Mouse (Mus musculus) ES-E14 (cell line): ENCODE data around the gene 0610009B22Rik. TPM values are rescaled to one million over a fixed set of nuclear protein-coding genes. Genes with fewer than 3 reads are reported as not detected.
"Not testable (repeated sequence)": the region's sequence is repeated elsewhere in the genome, so short reads cannot be mapped to it uniquely, and the experiment has no call there.

Source experiments
- DNase-seq: peaks from one replicate; pipeline ENCODE4 v3.0.0-alpha.2; 2013; ENCODE audit warnings: low read depth, low spot score
- H3K27ac ChIP-seq: 2 replicates; pipeline ENCODE4 v1.5.1; 2012; ENCODE audit warnings: low read depth, mild to moderate bottlenecking, low read length, moderate library complexity, mixed read lengths; ENCODE audit not compliant: poor library complexity, insufficient read depth, severe bottlenecking
- H3K36me3 ChIP-seq: 2 replicates; pipeline ENCODE4 v1.6.1; 2012; ENCODE audit warnings: mild to moderate bottlenecking, low read length, moderate library complexity, mixed read lengths; ENCODE audit not compliant: control insufficient read depth, poor library complexity, insufficient read depth, severe bottlenecking
- H3K4me1 ChIP-seq, 2 experiments: fragments of 150-350 bp in 1 of 2; sonication (generic) in 1 of 2; 2 replicates each; pipeline ENCODE4 v1.6.1; 2012; ENCODE audit warnings: low read length in 2 of 2, mild to moderate bottlenecking in 1 of 2, mixed read lengths in 1 of 2; ENCODE audit not compliant: control insufficient read depth in 2 of 2, insufficient read depth in 2 of 2, poor library complexity in 1 of 2
- H3K4me3 ChIP-seq, 2 experiments: fragments of 150-350 bp in 1 of 2; sonication (generic) in 1 of 2; 2 replicates each; pipeline ENCODE4 v1.5.1; 2012; ENCODE audit warnings: low read length in 2 of 2, low read depth in 1 of 2, mild to moderate bottlenecking in 1 of 2, mixed read lengths in 1 of 2; ENCODE audit not compliant: insufficient read depth in 1 of 2, poor library complexity in 1 of 2, severe bottlenecking in 1 of 2
- H3K9ac ChIP-seq: 2 replicates; pipeline ENCODE4 v1.6.1; 2012; ENCODE audit warnings: low read depth, mild to moderate bottlenecking, low read length, mixed read lengths; ENCODE audit not compliant: poor library complexity, insufficient read depth, severe bottlenecking
- H3K9me3 ChIP-seq: fragments of 150-350 bp; sonication (generic); 2 replicates; pipeline ENCODE4 v1.6.1; 2012; ENCODE audit warnings: low read depth, mild to moderate bottlenecking, low read length; ENCODE audit not compliant: control insufficient read depth, insufficient read depth
- CHD2 ChIP-seq: IDR thresholded peaks from 2 replicates; pipeline ENCODE4 v1.6.1; 2014; ENCODE audit warnings: mild to moderate bottlenecking, low read depth, low read length, inconsistent platforms
- HCFC1 ChIP-seq: IDR thresholded peaks from 2 replicates; pipeline ENCODE4 v1.6.1; 2012; ENCODE audit warnings: low read length, inconsistent platforms, borderline replicate concordance; ENCODE audit not compliant: insufficient read depth
- MAFK ChIP-seq: IDR thresholded peaks from 2 replicates; pipeline ENCODE4 v1.6.1; 2014; ENCODE audit warnings: mild to moderate bottlenecking, low read depth, low read length, inconsistent platforms; ENCODE audit not compliant: insufficient read depth
- ZC3H11A ChIP-seq: IDR thresholded peaks from 2 replicates; pipeline ENCODE4 v1.6.1; 2012; ENCODE audit warnings: low read depth, mild to moderate bottlenecking, inconsistent platforms, low read length, borderline replicate concordance
- ZNF384 ChIP-seq: IDR thresholded peaks from 2 replicates; pipeline ENCODE4 v1.6.1; 2012; ENCODE audit warnings: low read depth, low read length, inconsistent platforms
- in situ Hi-C, 2 experiments: fragments of 600-800 bp; cut with MboI; formaldehyde crosslinking; loops; one replicate each; pipeline ENCODE4 v1.15.1; 2025; ENCODE audit warnings: low sequenced_read_pairs in 2 of 2, inconsistent platforms in 1 of 2; ENCODE audit not compliant: unreplicated experiment in 2 of 2
- total RNA-seq: library from RNA; depleted of rRNA; stranded (reverse); fragments of 300-350 nt; gene quantifications from 2 replicates; pipeline ENCODE4 v1.2.3, GENCODE M21; 2012

Gene 0610009B22Rik
- total RNA-seq, 1 experiment: 38.8 TPM

GRCm38 (mm10) chr11:51690597-51690996 lies 1.9 kb upstream of the 0610009B22Rik start:
- H3K4me3 ChIP-seq, H3K36me3 ChIP-seq, H3K4me1 ChIP-seq, H3K9me3 ChIP-seq, in situ Hi-C loops, H3K9ac ChIP-seq, DNase-seq, H3K27ac ChIP-seq: not testable (repeated sequence)
- TF ChIP-seq ZNF384: peak; percentile 76

DNA sequence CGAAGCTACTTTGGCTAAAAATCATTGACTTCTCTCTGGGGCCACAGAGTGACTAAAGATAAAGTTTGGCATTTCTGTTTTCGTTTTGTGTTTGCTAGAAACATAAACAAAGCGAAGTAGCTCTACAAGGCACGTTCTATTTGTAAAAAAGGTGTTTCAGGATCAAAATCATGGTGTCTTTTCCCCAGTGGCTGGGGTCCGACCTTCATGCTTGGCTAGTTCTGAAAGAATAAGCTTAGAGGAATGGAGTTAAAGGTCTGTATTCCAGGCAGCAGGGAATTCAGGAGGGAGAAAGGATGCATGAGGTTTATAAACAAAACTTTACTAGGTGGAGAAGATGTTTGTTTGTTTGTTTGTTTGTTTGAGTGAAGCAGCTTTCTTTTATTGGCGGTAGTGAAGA lies 669 bp upstream of the 0610009B22Rik start:
- peak overlapping the region; percentile 78 to 92 for H3K4me3 ChIP-seq
- H3K9ac ChIP-seq: peak overlapping the region; percentile 99; the same call in 1 of the 2 replicates
- in situ Hi-C loops: loop anchor here in 1 of 2 experiments (10.0 kb wide), 1 partner anchor 75 kb away; the partner anchor contains the start of gene Nhp2
- DNase-seq: no peak
- peak overlapping the region; percentile 100; the same call in 1 of the 2 replicates for H3K27ac ChIP-seq
- no peaks in the 10 kb centered on the region for H3K9me3 ChIP-seq
- TF ChIP-seq CHD2 (no peak), MAFK (no peak), HCFC1 (no peak), ZC3H11A (no peak), ZNF384 (no peak)
- H3K4me1 ChIP-seq: no peaks in the 10 kb centered on the region
- peaks cover 7% of the 10 kb centered on the region for H3K36me3 ChIP-seq

DNA sequence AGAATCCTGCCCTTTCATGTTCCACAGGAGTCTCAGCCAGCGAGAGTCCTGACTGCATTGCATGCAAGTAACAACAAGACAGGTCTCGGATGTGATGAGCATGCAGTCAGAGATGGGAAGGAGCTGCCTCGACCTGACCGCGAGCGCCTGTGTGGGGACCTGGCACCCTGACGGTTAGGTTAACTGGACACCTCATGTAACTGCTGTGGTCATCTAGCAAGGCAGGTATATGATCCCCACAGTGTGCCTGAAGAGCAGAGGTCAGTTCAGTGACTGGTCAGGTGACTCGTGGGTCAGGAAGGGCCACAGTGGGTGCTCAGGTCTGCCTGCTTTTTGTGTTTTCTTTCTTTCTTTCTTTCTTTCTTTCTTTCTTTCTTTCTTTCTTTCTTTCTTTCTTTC lies 6.7 kb downstream of the 0610009B22Rik start:
- in situ Hi-C loops: loop anchor here (5.0 to 10.0 kb wide), 2 partner anchors 65 to 67 kb away; partner anchors contain the start of gene Nhp2 (in 2 of the 2)
- no peak overlapping the region for H3K4me3 ChIP-seq

DNA sequence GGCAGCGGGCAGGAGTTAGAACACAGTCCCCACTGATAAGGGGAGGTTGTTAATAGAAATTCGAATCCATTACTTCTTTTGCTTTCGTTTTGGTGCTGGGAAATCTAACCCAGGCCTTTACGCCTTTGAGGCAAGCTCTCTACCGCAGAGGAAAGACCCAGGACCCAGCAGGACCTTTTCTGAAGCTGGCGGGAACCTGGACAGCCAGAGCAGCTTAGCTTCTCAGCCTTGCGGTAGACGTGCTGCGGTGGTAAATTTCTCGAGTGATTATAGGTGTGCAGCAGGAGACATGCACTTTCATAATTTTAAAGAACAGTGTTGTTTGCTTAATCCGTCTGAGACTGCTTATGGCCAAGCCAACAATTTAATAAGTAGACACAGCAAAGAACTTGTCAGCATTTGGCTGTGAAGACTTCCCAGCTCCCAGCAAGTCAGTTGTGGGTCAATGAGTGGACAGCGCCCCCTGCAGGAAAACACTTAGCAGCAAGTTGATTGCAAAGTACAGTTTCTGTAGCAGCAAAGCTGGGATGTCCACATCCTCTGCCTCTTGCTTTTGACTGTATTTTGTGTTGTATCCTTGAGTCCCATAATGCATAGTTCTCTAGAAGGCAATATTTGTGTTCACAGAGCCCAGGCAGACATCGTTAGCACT lies 7.2 kb downstream of the 0610009B22Rik start:
- peak; percentile 88 for DNase-seq
- TF ChIP-seq ZC3H11A (peak; percentile 86), ZNF384 (no peak)
- Histone ChIP-seq H3K4me3 (no peak overlapping the region), H3K36me3 (peaks cover 7% of the 10 kb centered on the region), H3K27ac (no peak overlapping the region), H3K9me3 (no peaks in the 10 kb centered on the region), H3K4me1 (0 out of 4 replicates have a peak, but pooled peaks cover 0 to 4% of the 10 kb centered on the region in 2 experiments), H3K9ac (no peak overlapping the region)
- in situ Hi-C loops: loop anchor here (5.0 to 10.0 kb wide), 2 partner anchors 64 to 67 kb away; partner anchors contain the start of gene Nhp2 (in 2 of the 2)

More for the DNA sequence above, 6.7 kb downstream of the 0610009B22Rik start:
- Histone ChIP-seq H3K9me3 (no peaks in the 10 kb centered on the region), H3K4me1 (0 out of 4 replicates have a peak, but pooled peaks cover 0 to 4% of the 10 kb centered on the region in 2 experiments), H3K9ac (no peak overlapping the region), H3K36me3 (peaks cover 7% of the 10 kb centered on the region), H3K27ac (no peak overlapping the region)
- DNase-seq: no peak
- TF ChIP-seq MAFK (no peak), ZC3H11A (no peak), ZNF384 (no peak), CHD2 (no peak), HCFC1 (no peak)

- TF ChIP-seq CHD2 (no peak), MAFK (no peak), ZC3H11A (no peak), ZNF384 (no peak), HCFC1 (no peak)
- in situ Hi-C loops: no loop called here
- H3K9me3 ChIP-seq: no peaks in the 10 kb centered on the region
- 0 out of 4 replicates have a peak, but pooled peaks cover 0 to 4% of the 10 kb centered on the region in 2 experiments for H3K4me1 ChIP-seq
- DNase-seq: no peak
- H3K9ac ChIP-seq: no peak overlapping the region
- no peak overlapping the region for H3K4me3 ChIP-seq
- no peaks in the 10 kb centered on the region for H3K36me3 ChIP-seq
- no peak overlapping the region for H3K27ac ChIP-seq
These were observed 9.2 kb downstream of the 0610009B22Rik start for GRCm38 (mm10) chr11:51679466-51679865.
